In the genomic region with DNA sequence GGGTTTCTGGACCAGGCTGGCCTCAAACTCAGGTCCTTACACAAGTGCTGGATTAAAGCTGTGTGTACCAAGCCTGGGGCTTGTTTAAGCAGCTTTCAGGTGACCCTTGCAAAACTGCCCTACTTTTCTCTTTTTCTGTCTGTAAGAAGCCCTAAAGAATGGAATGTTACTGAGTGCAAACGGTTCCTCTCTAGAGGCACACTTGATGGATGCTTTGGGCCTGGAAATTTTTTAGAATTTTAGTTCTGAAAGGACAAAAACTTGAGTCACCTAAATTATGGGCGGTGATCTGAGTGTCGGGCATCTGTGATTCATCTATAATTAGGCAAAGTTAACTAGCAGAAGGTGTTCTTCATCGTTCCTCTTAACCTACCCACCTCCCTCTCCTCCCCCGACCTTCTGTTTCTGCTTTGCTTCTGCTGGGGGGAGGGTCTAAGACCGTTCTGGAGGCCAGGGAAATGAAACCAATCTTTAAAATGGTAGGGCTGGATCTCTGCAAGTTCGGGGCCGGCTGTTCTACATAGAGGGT, we compare ENCODE assay signal across 8 mouse cellular contexts. TPM values are rescaled to one million over a fixed set of nuclear protein-coding genes. Genes with fewer than 3 reads are reported as not detected.
DNase-seq lines count a peak whose midpoint lies in the region; ATAC-seq and TF ChIP-seq lines count a peak whose summit lies in the region.

No protein-coding gene starts in this region.

- peaks cover 16% of the 10 kb centered on the region for H3K4me1 ChIP-seq in forebrain, postnatal 0 days (ENCODE audit: insufficient read depth)
- peaks cover 39% of the 10 kb centered on the region in 2 experiments for H3K4me1 ChIP-seq in liver, embryonic 14.5 days (replicated peaks; ENCODE audit: control insufficient read depth in 2 of 2, insufficient read depth in 2 of 2, low read length in 1 of 2)

- no peaks in the 10 kb centered on the region for H3K9me3 ChIP-seq in forebrain, postnatal 0 days (ENCODE audit: low read length)
- no peaks in the 10 kb centered on the region for H3K9me3 ChIP-seq in liver, embryonic 14.5 days (ENCODE audit: control insufficient read depth, low read length)

- TF ChIP-seq CTCF in forebrain, postnatal 0 days (IDR thresholded peaks at IDR 0.05; ENCODE audit: low read depth) = no peak
- TF ChIP-seq CTCF in liver, embryonic 14.5 days (IDR thresholded peaks at IDR 0.05; ENCODE audit: low read depth) = no peak

- H3K36me3 ChIP-seq in forebrain, postnatal 0 days (ENCODE audit: insufficient read depth) = no peaks in the 10 kb centered on the region
- peaks cover 8% of the 10 kb centered on the region for H3K36me3 ChIP-seq in liver, embryonic 14.5 days (replicated peaks; ENCODE audit: control insufficient read depth, insufficient read depth, low read depth)

- ATAC-seq in frontal cortex, adult (ENCODE audit: low TSS enrichment) = peak; percentile 30
- no peak for ATAC-seq in forebrain, postnatal 0 days
- no peak for ATAC-seq in liver, embryonic 14.5 days (ENCODE audit: insufficient read depth)

- no peak for DNase-seq in frontal cortex, postnatal 10 days (ENCODE audit: low spot score in 2 of 2)
- peak; percentile 63 to 73 for DNase-seq in right cerebral cortex, adult 2 months (ENCODE audit: low spot score in 2 of 2)
- no peak for DNase-seq in right cerebral cortex, postnatal 14 days
- DNase-seq in forebrain, postnatal 0 days = no peak
- DNase-seq in liver, embryonic 14.5 days (ENCODE audit: low read depth in 3 of 3, low spot score in 3 of 3) = no peak
- peak; percentile 90 for DNase-seq in telencephalon, adult 2 months (ENCODE audit: low read depth, low spot score)
- DNase-seq in retina, postnatal 1 day = no peak

- peak overlapping the region; percentile 98 for H3K4me2 ChIP-seq in forebrain, postnatal 0 days (ENCODE audit: low read depth)
- H3K4me2 ChIP-seq in liver, embryonic 14.5 days (ENCODE audit: low read depth) = peak overlapping the region; percentile 95

- H3K27ac ChIP-seq in forebrain, postnatal 0 days (ENCODE audit: low read depth, low read length) = peak overlapping the region; percentile 100
- peak overlapping the region; percentile 98 for H3K27ac ChIP-seq in liver, embryonic 14.5 days

- WGBS in forebrain, postnatal 0 days = 28% methylated on average over 8 of the region's 8 CpGs
- WGBS in liver, embryonic 14.5 days (ENCODE audit: insufficient replicate concordance) = 33% methylated on average over 8 of the region's 8 CpGs

- no peaks in the 10 kb centered on the region for H3K27me3 ChIP-seq in forebrain, postnatal 0 days (ENCODE audit: insufficient read depth, low read length)
- no peaks in the 10 kb centered on the region for H3K27me3 ChIP-seq in liver, embryonic 14.5 days (ENCODE audit: control insufficient read depth, insufficient read depth, low read length)

- no peak overlapping the region for H3K4me3 ChIP-seq in forebrain, postnatal 0 days (ENCODE audit: low read depth, low read length)
- peak overlapping the region in 1 of 2 experiments; percentile 73; a peak in 2 of 4 replicates for H3K4me3 ChIP-seq in liver, embryonic 14.5 days (ENCODE audit: insufficient read depth in 1 of 2, low read depth in 2 of 2, low read length in 2 of 2)

- TF ChIP-seq EP300 in liver, embryonic 14.5 days (IDR thresholded peaks at IDR 0.05; ENCODE audit: low read depth) = no peak

- peak overlapping the region; percentile 57 for H3K9ac ChIP-seq in forebrain, postnatal 0 days
- peak overlapping the region; percentile 95 for H3K9ac ChIP-seq in liver, embryonic 14.5 days (replicated peaks)

RNA-seq across cellular contexts. Expression of gene Scyl1, which starts 33.2 kb away (rescaled TPM):
- total RNA-seq in forebrain, postnatal 0 days (2014; rRNA removed) = 79.8 and 98.1 TPM in 2 replicates
- 62.7 and 68.8 TPM in 2 replicates for polyA plus RNA-seq in forebrain, postnatal 0 days (2015; fragmentation: Nextera tagmentation; extraction: Ambion mirVana)
- 21.1 and 27.1 TPM in 2 replicates for polyA plus RNA-seq in liver, embryonic 14.5 days (2012; rRNA removed)
- 15.8 and 18.6 TPM in 2 replicates for polyA plus RNA-seq in liver, embryonic 14.5 days (2014; fragmentation: Nextera tagmentation; extraction: Ambion mirVana)

Comparison
In these comparisons a context has a peak if more than half of its experiments do, and no peak if none do; other contexts are left out.
1. DNase-seq: peak in right cerebral cortex, adult 2 months (2 of 2) and telencephalon, adult 2 months (single experiment); none in frontal cortex, postnatal 10 days (0 of 2), right cerebral cortex, postnatal 14 days (single experiment), forebrain, postnatal 0 days (single experiment), liver, embryonic 14.5 days (0 of 3) and retina, postnatal 1 day (single experiment).